Mouse (Mus musculus): Measurements from ENCODE around the gene Naglu. TPM values are rescaled to one million over a fixed set of nuclear protein-coding genes. Genes with fewer than 3 reads are reported as not detected.

Naglu gene
- polyA plus RNA-seq, 1 experiment from 2014 or later, result 12.5 TPM

DNA sequence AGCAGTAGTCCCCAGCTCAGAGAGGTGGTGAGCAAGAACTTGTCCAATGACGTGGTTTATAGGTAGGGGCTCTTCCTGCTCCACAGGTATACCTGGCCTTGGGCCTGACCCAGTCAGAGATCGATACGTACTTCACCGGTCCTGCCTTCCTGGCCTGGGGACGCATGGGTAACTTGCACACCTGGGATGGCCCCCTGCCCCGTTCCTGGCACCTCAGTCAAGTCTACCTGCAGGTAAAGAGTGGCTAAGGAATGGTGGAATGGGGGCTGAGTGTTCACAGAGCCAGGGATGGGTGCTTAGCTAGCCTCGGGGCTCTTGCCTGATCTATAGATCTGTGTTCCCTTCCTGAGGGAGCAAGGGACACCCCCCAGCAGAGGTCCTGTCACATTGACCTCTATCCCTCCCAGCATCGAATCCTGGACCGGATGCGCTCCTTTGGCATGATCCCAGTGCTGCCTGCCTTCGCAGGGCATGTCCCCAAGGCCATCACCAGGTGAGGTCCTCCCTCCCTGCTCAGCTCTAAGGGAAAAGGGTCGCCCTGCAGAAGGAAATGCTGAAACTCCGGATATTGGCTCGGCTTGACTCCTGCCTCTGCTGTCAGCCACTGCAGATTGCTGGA, 2.1 kb downstream of the Naglu start:
- Histone ChIP-seq H3K36me3 (ENCODE audit: control insufficient read depth, insufficient read depth, low read length) (0 out of 2 replicates have a peak, but pooled peaks cover 3% of the 10 kb centered on the region), H3K4me1 (ENCODE audit: control insufficient read depth in 2 of 2, insufficient read depth in 2 of 2, low read length in 2 of 2) (peaks cover 2 to 5% of the 10 kb centered on the region in 2 experiments; a peak in 2 of 4 replicates), H3K27me3 (ENCODE audit: control insufficient read depth, insufficient read depth, low read length) (peaks cover 3% of the 10 kb centered on the region; the same call in 1 of the 2 replicates), H3K27ac (replicated peaks in 1 of 2; ENCODE audit: control insufficient read depth in 1 of 2, insufficient read depth in 1 of 2, low read depth in 2 of 2, low read length in 2 of 2) (no peak overlapping the region), H3K9me3 (ENCODE audit: control insufficient read depth, low read length) (no peaks in the 10 kb centered on the region), H3K4me2 (ENCODE audit: low read length) (no peak overlapping the region), H3K4me3 (ENCODE audit: control insufficient read depth in 1 of 2, insufficient read depth in 1 of 2, low read depth in 1 of 2, low read length in 2 of 2) (no peak overlapping the region), H3K9ac (ENCODE audit: low read length) (no peak overlapping the region)
- 62% methylated on average over 14 of the region's 14 CpGs for WGBS
- no peak for ATAC-seq (ENCODE audit: insufficient number of reproducible peaks, insufficient read depth, low FRiP score, low read depth)

DNA sequence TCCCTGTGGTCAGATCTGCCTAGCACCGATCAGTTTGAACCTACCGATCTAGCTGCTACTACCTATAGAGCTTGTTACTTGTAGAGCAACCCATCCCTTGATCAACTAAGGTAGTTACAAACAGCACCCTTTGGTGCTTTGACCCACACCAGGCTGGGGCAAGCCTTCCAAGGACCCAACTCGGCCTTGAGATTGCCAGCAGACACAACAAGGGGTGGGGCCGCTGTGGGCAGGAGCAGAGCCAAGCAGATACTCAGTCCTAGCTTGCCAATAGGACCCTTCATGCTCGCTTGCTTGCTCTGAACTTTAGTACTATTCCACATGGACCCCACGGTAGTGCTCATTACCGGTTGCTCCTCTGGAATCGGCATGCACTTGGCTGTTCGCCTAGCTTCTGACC, 8.3 kb downstream of the Naglu start, which contains the start of gene Hsd17b1:
Gene Hsd17b1, plus strand, starts transcription at position 291 of the 400 bp plus-strand sequence.
- Histone ChIP-seq H3K4me3 (ENCODE audit: control insufficient read depth in 1 of 2, insufficient read depth in 1 of 2, low read depth in 1 of 2, low read length in 2 of 2) (no peak within 1 kb of the TSS), H3K36me3 (ENCODE audit: control insufficient read depth, insufficient read depth, low read length) (0 out of 2 replicates have a peak, but pooled peaks cover 3% of the 10 kb centered on the region), H3K9me3 (ENCODE audit: control insufficient read depth, low read length) (no peaks in the 10 kb centered on the region), H3K4me1 (ENCODE audit: control insufficient read depth in 2 of 2, insufficient read depth in 2 of 2, low read length in 2 of 2) (peaks cover 6 to 11% of the 10 kb centered on the region in 2 experiments), H3K27me3 (ENCODE audit: control insufficient read depth, insufficient read depth, low read length) (peaks cover 46% of the 10 kb centered on the region), H3K9ac (ENCODE audit: low read length) (no peak within 1 kb of the TSS), H3K4me2 (ENCODE audit: low read length) (no peak within 1 kb of the TSS), H3K27ac (replicated peaks in 1 of 2; ENCODE audit: control insufficient read depth in 1 of 2, insufficient read depth in 1 of 2, low read depth in 2 of 2, low read length in 2 of 2) (no peak within 1 kb of the TSS)
- 68% methylated on average over 9 of the region's 9 CpGs for WGBS
- ATAC-seq (ENCODE audit: insufficient number of reproducible peaks, insufficient read depth, low FRiP score, low read depth), result no peak

DNA sequence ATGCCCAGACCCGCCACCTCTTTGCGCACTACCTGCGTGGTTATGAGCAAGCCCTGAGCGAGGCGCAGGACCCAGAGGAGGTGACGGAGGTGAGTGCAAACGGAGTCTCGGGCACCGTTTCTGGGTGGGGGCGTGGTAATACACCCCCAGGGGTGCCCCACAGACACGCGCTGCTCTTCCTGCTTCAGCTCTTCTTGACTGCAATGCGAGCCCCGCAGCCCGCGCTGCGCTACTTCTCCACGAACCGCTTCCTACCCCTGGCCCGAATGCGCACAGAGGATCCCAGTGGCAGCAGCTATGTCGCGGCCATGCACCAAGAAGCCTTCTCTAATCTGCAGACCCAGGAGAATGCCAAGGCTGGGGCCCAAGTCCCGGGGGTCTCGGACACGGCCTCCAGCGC, 9.9 kb downstream of the Naglu start:
- Histone ChIP-seq H3K27me3 (ENCODE audit: control insufficient read depth, insufficient read depth, low read length) (peaks cover 46% of the 10 kb centered on the region), H3K27ac (replicated peaks in 1 of 2; ENCODE audit: control insufficient read depth in 1 of 2, insufficient read depth in 1 of 2, low read depth in 2 of 2, low read length in 2 of 2) (no peak overlapping the region), H3K4me2 (ENCODE audit: low read length) (peak overlapping the region; percentile 49), H3K36me3 (ENCODE audit: control insufficient read depth, insufficient read depth, low read length) (peaks cover 8% of the 10 kb centered on the region), H3K4me1 (ENCODE audit: control insufficient read depth in 2 of 2, insufficient read depth in 2 of 2, low read length in 2 of 2) (peaks cover 11 to 17% of the 10 kb centered on the region in 2 experiments), H3K4me3 (ENCODE audit: control insufficient read depth in 1 of 2, insufficient read depth in 1 of 2, low read depth in 1 of 2, low read length in 2 of 2) (peak overlapping the region in 1 of 2 experiments; percentile 24; a peak in 2 of 4 replicates), H3K9ac (ENCODE audit: low read length) (peak overlapping the region; percentile 34; the same call in 1 of the 2 replicates), H3K9me3 (ENCODE audit: control insufficient read depth, low read length) (no peaks in the 10 kb centered on the region)
- WGBS, result 5% methylated on average over 27 of the region's 27 CpGs
- ATAC-seq (ENCODE audit: insufficient number of reproducible peaks, insufficient read depth, low FRiP score, low read depth), result no peak

DNA sequence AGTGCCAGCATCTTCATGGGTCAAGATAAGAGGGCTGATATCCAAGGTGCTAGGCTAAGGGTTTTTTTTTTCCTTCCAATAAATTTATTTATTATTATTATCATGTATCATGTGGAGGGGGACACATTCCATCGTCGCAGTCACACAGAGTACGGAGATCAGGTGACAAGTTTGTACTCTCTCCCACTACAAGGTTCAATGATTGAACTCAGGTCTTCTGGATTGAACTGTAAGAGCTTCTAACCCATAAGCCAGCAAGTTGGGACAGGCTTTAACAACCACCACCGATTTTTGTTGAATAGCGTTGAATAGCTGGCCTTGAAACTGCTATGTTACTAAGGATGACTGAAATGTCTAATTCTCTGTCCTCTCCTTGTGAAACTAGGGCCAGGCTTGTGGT, 10.6 kb downstream of the Naglu start:
- no peaks in the 10 kb centered on the region for H3K9me3 ChIP-seq (ENCODE audit: control insufficient read depth, low read length)
- H3K4me3 ChIP-seq (ENCODE audit: control insufficient read depth in 1 of 2, insufficient read depth in 1 of 2, low read depth in 1 of 2, low read length in 2 of 2), result no peak overlapping the region
- H3K9ac ChIP-seq (ENCODE audit: low read length), result no peak overlapping the region
- H3K36me3 ChIP-seq (ENCODE audit: control insufficient read depth, insufficient read depth, low read length), result peaks cover 12% of the 10 kb centered on the region
- peaks cover 11 to 17% of the 10 kb centered on the region in 2 experiments for H3K4me1 ChIP-seq (ENCODE audit: control insufficient read depth in 2 of 2, insufficient read depth in 2 of 2, low read length in 2 of 2)
- WGBS, result 73% methylated on average over 5 of the region's 5 CpGs
- peaks cover 46% of the 10 kb centered on the region for H3K27me3 ChIP-seq (ENCODE audit: control insufficient read depth, insufficient read depth, low read length)
- H3K27ac ChIP-seq (replicated peaks in 1 of 2; ENCODE audit: control insufficient read depth in 1 of 2, insufficient read depth in 1 of 2, low read depth in 2 of 2, low read length in 2 of 2), result no peak overlapping the region
- H3K4me2 ChIP-seq (ENCODE audit: low read length), result no peak overlapping the region
- no peak for ATAC-seq (ENCODE audit: insufficient number of reproducible peaks, insufficient read depth, low FRiP score, low read depth)

DNA sequence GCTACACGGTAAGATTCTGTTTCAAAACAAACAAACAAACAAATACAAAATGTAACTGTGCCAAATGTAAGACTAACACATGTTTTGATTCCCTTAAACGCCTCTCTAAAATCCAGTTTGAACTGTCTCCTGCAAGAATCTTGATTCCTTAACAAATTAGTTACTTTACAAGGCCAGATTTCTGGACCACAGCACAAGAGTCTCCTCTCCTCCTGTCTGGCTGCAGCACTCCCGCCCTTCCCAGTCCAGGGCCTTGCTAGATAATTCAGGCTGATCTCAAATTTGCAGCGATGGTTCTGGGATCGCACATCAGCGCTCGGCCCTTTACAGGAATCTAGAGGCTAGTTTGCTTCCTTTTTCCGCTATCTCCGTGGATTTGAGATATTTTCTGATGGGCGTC, 11.8 kb downstream of the Naglu start:
- no peaks in the 10 kb centered on the region for H3K9me3 ChIP-seq (ENCODE audit: control insufficient read depth, low read length)
- peaks cover 16% of the 10 kb centered on the region for H3K36me3 ChIP-seq (ENCODE audit: control insufficient read depth, insufficient read depth, low read length)
- H3K4me1 ChIP-seq (ENCODE audit: control insufficient read depth in 2 of 2, insufficient read depth in 2 of 2, low read length in 2 of 2), result peaks cover 14 to 23% of the 10 kb centered on the region in 2 experiments
- peak overlapping the region; percentile 75 for H3K9ac ChIP-seq (ENCODE audit: low read length)
- H3K4me3 ChIP-seq (ENCODE audit: control insufficient read depth in 1 of 2, insufficient read depth in 1 of 2, low read depth in 1 of 2, low read length in 2 of 2), result peak overlapping the region; percentile 68 to 84
- ATAC-seq (ENCODE audit: insufficient number of reproducible peaks, insufficient read depth, low FRiP score, low read depth), result no peak
- H3K27me3 ChIP-seq (ENCODE audit: control insufficient read depth, insufficient read depth, low read length), result peaks cover 46% of the 10 kb centered on the region
- peak overlapping the region; percentile 92 for H3K4me2 ChIP-seq (ENCODE audit: low read length)
- H3K27ac ChIP-seq (replicated peaks in 1 of 2; ENCODE audit: control insufficient read depth in 1 of 2, insufficient read depth in 1 of 2, low read depth in 2 of 2, low read length in 2 of 2), result peak overlapping the region; percentile 71 to 90
- whole genome bisulfite sequencing, result 7% methylated on average over 10 of the region's 10 CpGs

DNA sequence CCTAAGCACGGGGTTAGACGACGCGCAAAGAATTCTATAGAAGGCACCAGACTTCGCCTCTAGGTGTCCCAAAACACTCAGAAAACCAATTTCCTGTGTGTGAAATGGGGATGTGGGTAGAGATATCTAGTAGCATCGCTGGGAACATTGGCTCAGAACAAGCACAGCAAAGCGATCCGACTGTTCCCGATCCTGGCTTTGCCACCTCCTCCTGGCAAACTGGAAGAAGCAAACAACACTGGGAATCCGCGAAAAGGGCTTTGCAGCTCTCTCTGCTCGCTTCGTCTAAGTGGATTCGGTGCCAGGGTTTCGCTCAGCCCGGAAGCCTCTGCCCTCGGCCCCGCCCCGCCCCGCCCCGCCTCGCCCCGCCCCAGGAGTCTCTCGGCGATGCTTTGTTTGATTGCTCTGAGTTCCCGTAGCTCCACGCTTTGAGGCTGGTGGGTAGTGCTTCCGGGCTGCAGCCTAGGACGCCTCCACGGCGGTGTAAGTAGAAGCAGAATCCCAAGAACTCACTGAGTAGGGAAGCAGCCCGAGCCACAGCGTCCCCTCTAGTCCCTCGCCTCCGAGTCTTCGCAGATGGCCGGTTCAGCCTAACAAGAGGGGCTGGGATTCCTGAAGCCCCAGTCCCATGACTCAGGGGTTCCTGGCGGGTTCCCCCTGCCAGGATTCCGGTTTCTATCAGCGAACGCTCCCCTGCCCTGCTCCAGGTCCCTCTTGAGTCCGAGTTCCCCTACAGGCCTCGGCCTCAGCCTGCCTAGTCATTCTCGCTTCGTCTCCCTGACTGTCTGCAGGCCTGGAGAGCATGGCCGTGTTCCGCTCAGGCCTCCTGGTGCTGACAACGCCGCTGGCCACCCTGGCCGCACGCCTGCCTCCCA, 12.6 kb downstream of the Naglu start, which contains the start of gene Coasy:
Gene Coasy, plus strand, starts transcription at position 358 of the 875 bp plus-strand sequence.
- WGBS, result under 1% methylated on average over 51 of the region's 51 CpGs

DNA sequence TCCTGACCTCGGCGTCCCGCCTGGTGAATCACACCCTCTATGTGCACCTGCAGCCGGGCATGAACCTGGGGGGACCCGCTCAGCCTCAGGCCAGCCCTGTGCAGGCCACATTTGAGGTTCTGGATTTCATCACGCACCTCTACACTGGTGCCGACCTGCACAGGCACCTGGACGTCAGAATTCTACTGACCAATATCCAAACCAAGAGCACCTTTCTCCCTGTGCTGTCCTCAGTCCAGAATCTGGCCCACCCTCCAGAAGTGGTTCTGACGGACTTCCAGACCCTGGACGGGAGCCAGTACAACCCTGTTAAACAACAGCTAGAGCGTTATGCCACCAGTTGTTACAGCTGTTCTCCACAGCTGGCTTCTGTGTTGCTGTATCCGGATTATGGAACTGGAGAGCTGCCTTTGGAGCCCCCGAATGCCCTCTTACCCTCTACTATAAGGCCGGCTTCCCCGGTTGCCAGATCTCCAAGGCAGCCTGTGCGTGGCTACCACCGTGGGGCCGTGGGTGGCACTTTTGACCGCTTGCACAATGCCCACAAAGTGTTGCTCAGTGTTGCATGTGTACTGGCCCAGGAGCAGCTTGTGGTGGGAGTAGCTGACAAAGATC, 13.4 kb downstream of the Naglu start:
- Histone ChIP-seq H3K4me3 (ENCODE audit: control insufficient read depth in 1 of 2, insufficient read depth in 1 of 2, low read depth in 1 of 2, low read length in 2 of 2) (peak overlapping the region; percentile 68 to 84), H3K4me2 (ENCODE audit: low read length) (peak overlapping the region; percentile 92), H3K27me3 (ENCODE audit: control insufficient read depth, insufficient read depth, low read length) (peaks cover 30% of the 10 kb centered on the region), H3K9me3 (ENCODE audit: control insufficient read depth, low read length) (no peaks in the 10 kb centered on the region), H3K9ac (ENCODE audit: low read length) (peak overlapping the region; percentile 88), H3K27ac (replicated peaks in 1 of 2; ENCODE audit: control insufficient read depth in 1 of 2, insufficient read depth in 1 of 2, low read depth in 2 of 2, low read length in 2 of 2) (peak overlapping the region; percentile 90), H3K36me3 (ENCODE audit: control insufficient read depth, insufficient read depth, low read length) (peaks cover 16% of the 10 kb centered on the region), H3K4me1 (ENCODE audit: control insufficient read depth in 2 of 2, insufficient read depth in 2 of 2, low read length in 2 of 2) (peaks cover 20 to 31% of the 10 kb centered on the region in 2 experiments)
- WGBS, result 34% methylated on average over 19 of the region's 19 CpGs
- 0 out of 2 replicates have a peak, but pooled peaks have one; percentile 8 for ATAC-seq (ENCODE audit: insufficient number of reproducible peaks, insufficient read depth, low FRiP score, low read depth)

More for the DNA sequence above, 12.6 kb downstream of the Naglu start, which contains the start of gene Coasy:
- H3K36me3 ChIP-seq (ENCODE audit: control insufficient read depth, insufficient read depth, low read length), result peaks cover 16% of the 10 kb centered on the region
- H3K27ac ChIP-seq (replicated peaks in 1 of 2; ENCODE audit: control insufficient read depth in 1 of 2, insufficient read depth in 1 of 2, low read depth in 2 of 2, low read length in 2 of 2), result peak within 1 kb of the TSS; percentile 90
- peak within 1 kb of the TSS; percentile 92 for H3K4me2 ChIP-seq (ENCODE audit: low read length)
- peak within 1 kb of the TSS; percentile 68 to 84 for H3K4me3 ChIP-seq (ENCODE audit: control insufficient read depth in 1 of 2, insufficient read depth in 1 of 2, low read depth in 1 of 2, low read length in 2 of 2)
- H3K9me3 ChIP-seq (ENCODE audit: control insufficient read depth, low read length), result no peaks in the 10 kb centered on the region
- H3K4me1 ChIP-seq (ENCODE audit: control insufficient read depth in 2 of 2, insufficient read depth in 2 of 2, low read length in 2 of 2), result peaks cover 15 to 24% of the 10 kb centered on the region in 2 experiments
- ATAC-seq (ENCODE audit: insufficient number of reproducible peaks, insufficient read depth, low FRiP score, low read depth), result peak; percentile 83
- H3K9ac ChIP-seq (ENCODE audit: low read length), result peak within 1 kb of the TSS; percentile 88
- peaks cover 38% of the 10 kb centered on the region for H3K27me3 ChIP-seq (ENCODE audit: control insufficient read depth, insufficient read depth, low read length)

All from heart, embryonic 14.5 days (tissue).